Mouse (Mus musculus) MEL (cell line): ENCODE data around the gene Rnasek. TPM values are rescaled to one million over a fixed set of nuclear protein-coding genes. Genes with fewer than 3 reads are reported as not detected.

Source experiments
- DNase-seq: peaks from one replicate; pipeline ENCODE4 v3.0.0; 2011; ENCODE audit warnings: low read depth, low spot score
- H3K27ac ChIP-seq: 2 replicates; pipeline ENCODE4 v1.5.1; 2012; ENCODE audit warnings: low read depth, mild to moderate bottlenecking, control low read depth, low read length, moderate library complexity; ENCODE audit not compliant: control insufficient read depth
- H3K27me3 ChIP-seq, 2 experiments: fragments of 150-350 bp in 1 of 2; sonication (generic) in 1 of 2; 2 replicates each; pipeline ENCODE4 v1.6.1; 2012; ENCODE audit warnings: low read length in 2 of 2, mild to moderate bottlenecking in 2 of 2, improper control_type of control experiment in 1 of 2, moderate library complexity in 1 of 2; ENCODE audit not compliant: insufficient read depth in 2 of 2, control insufficient read depth in 1 of 2
- H3K36me3 ChIP-seq, 2 experiments: 2 replicates each; pipeline ENCODE4 v1.6.1; 2012 to 2014; ENCODE audit warnings: low read length in 2 of 2, improper control_type of control experiment in 1 of 2, inconsistent platforms in 1 of 2, mild to moderate bottlenecking in 1 of 2; ENCODE audit not compliant: insufficient read depth in 2 of 2, control insufficient read depth in 1 of 2
- H3K4me1 ChIP-seq, 2 experiments: fragments of 150-350 bp in 1 of 2; sonication (generic) in 1 of 2; 2 replicates each; pipeline ENCODE4 v1.6.1; 2012; ENCODE audit warnings: low read length in 2 of 2, improper control_type of control experiment in 1 of 2, mild to moderate bottlenecking in 1 of 2; ENCODE audit not compliant: insufficient read depth in 2 of 2, control insufficient read depth in 1 of 2
- H3K4me3 ChIP-seq, 2 experiments: fragments of 150-350 bp in 1 of 2; sonication (generic) in 1 of 2; 2 replicates each; pipeline ENCODE4 v1.5.1; 2012; ENCODE audit warnings: low read depth in 2 of 2, low read length in 2 of 2, mild to moderate bottlenecking in 2 of 2, moderate library complexity in 2 of 2, control low read depth in 1 of 2, improper control_type of control experiment in 1 of 2; ENCODE audit not compliant: control insufficient read depth in 1 of 2, insufficient read depth in 1 of 2
- H3K79me2 ChIP-seq: 2 replicates; pipeline ENCODE4 v1.6.1; 2012; ENCODE audit warnings: mild to moderate bottlenecking, low read length, moderate library complexity; ENCODE audit not compliant: control insufficient read depth, poor library complexity, insufficient read depth
- H3K9ac ChIP-seq: 2 replicates; pipeline ENCODE4 v1.6.1; 2012; ENCODE audit warnings: low read depth, mild to moderate bottlenecking, control low read depth, low read length, moderate library complexity; ENCODE audit not compliant: control insufficient read depth, poor library complexity, severe bottlenecking
- H3K9me3 ChIP-seq: fragments of 150-350 bp; sonication (generic); replicated peaks from 2 replicates; pipeline ENCODE4 v1.6.1; 2012; ENCODE audit warnings: mild to moderate bottlenecking, low read length, improper control_type of control experiment, moderate library complexity; ENCODE audit not compliant: insufficient read depth
- CHD1 ChIP-seq: IDR thresholded peaks from 2 replicates; pipeline ENCODE4 v1.6.1; 2012; ENCODE audit warnings: low read depth, mild to moderate bottlenecking, inconsistent platforms, low read length, improper control_type of control experiment
- CHD2 ChIP-seq: IDR thresholded peaks from 2 replicates; pipeline ENCODE4 v1.6.1; 2011; ENCODE audit warnings: low read length, improper control_type of control experiment
- ETS1 ChIP-seq: IDR thresholded peaks from 2 replicates; pipeline ENCODE4 v1.6.1; 2012; ENCODE audit warnings: low read depth, mild to moderate bottlenecking, inconsistent platforms, low read length, improper control_type of control experiment, moderate library complexity
- GABPA ChIP-seq: IDR thresholded peaks from 2 replicates; pipeline ENCODE4 v1.6.1; 2012; ENCODE audit warnings: low read depth, mild to moderate bottlenecking, inconsistent platforms, low read length, improper control_type of control experiment, moderate library complexity
- GATA1 ChIP-seq: IDR thresholded peaks from 2 replicates; pipeline ENCODE4 v1.6.1; 2011; ENCODE audit warnings: low read depth, low read length, improper control_type of control experiment
- MEF2A ChIP-seq: IDR thresholded peaks from 2 replicates; pipeline ENCODE4 v1.6.1; 2014; ENCODE audit warnings: low read depth, mild to moderate bottlenecking, inconsistent platforms, low read length, improper control_type of control experiment; ENCODE audit not compliant: poor library complexity, insufficient replicate concordance, severe bottlenecking; ENCODE audit errors: extremely low read depth
- POLR2AphosphoS2 ChIP-seq: IDR thresholded peaks from 2 replicates; pipeline ENCODE4 v1.6.1; 2011; ENCODE audit warnings: low read length, improper control_type of control experiment
- TAL1 ChIP-seq: IDR thresholded peaks from 2 replicates; pipeline ENCODE4 v1.6.1; 2012; ENCODE audit warnings: mild to moderate bottlenecking, inconsistent platforms, low read length, moderate library complexity, mixed read lengths
- TBP ChIP-seq: IDR thresholded peaks from 2 replicates; pipeline ENCODE4 v1.8.0; 2011; ENCODE audit warnings: low read depth, low read length, improper control_type of control experiment
- TCF12 ChIP-seq: IDR thresholded peaks from 2 replicates; pipeline ENCODE4 v1.6.1; 2014; ENCODE audit warnings: low read depth, mild to moderate bottlenecking, inconsistent platforms, low read length, improper control_type of control experiment, moderate library complexity
- UBTF ChIP-seq: IDR thresholded peaks from 2 replicates; pipeline ENCODE4 v1.6.1; 2012; ENCODE audit warnings: low read depth, mild to moderate bottlenecking, inconsistent platforms, low read length, improper control_type of control experiment, moderate library complexity, borderline replicate concordance; ENCODE audit not compliant: insufficient read depth
- USF1 ChIP-seq: IDR thresholded peaks from 2 replicates; pipeline ENCODE4 v1.6.1; 2014; ENCODE audit warnings: low read depth, mild to moderate bottlenecking, inconsistent platforms, low read length, improper control_type of control experiment, moderate library complexity
- ZC3H11A ChIP-seq: IDR thresholded peaks from 2 replicates; pipeline ENCODE4 v1.6.1; 2012; ENCODE audit warnings: low read depth, mild to moderate bottlenecking, inconsistent platforms, low read length, improper control_type of control experiment
- ZMIZ1 ChIP-seq: IDR thresholded peaks from 2 replicates; pipeline ENCODE4 v1.6.1; 2012; ENCODE audit warnings: low read depth, mild to moderate bottlenecking, inconsistent platforms, low read length, improper control_type of control experiment, moderate library complexity
- ZNF384 ChIP-seq: IDR thresholded peaks from 2 replicates; pipeline ENCODE4 v1.6.1; 2012; ENCODE audit warnings: low read depth, mild to moderate bottlenecking, inconsistent platforms, low read length, improper control_type of control experiment
- polyA plus RNA-seq, 2 experiments: library from polyadenylated mRNA; stranded (reverse) in 1 of 2; unstranded in 1 of 2; fragments of >175 nt in 1 of 2; fragments of >200 nt in 1 of 2; gene quantifications; 2 replicates each; pipeline versions ENCODE4 v1.2.1 to v1.2.4; 2012; ENCODE audit warnings: low replicate concordance in 2 of 2, low read depth in 1 of 2; ENCODE audit not compliant: insufficient read length in 2 of 2, insufficient read depth in 1 of 2, missing spikeins in 1 of 2
- total RNA-seq: library from RNA; depleted of rRNA; stranded (reverse); fragments of 300-350 nt; gene quantifications from 2 replicates; pipeline ENCODE4 v1.2.3, GENCODE M21; 2012

Gene Rnasek
- total and polyA plus RNA-seq, 3 experiments, result 56.2 to 179 TPM; not detected in 1

GRCm38 (mm10) chr11:70233016-70233415 is 6.6 kb downstream of the Rnasek start:
- H3K9ac ChIP-seq, result no peak overlapping the region
- H3K27me3 ChIP-seq, result no peaks in the 10 kb centered on the region
- H3K4me1 ChIP-seq, result peaks cover 0 to 11% of the 10 kb centered on the region in 2 experiments; a peak in 2 of 4 replicates
- H3K4me3 ChIP-seq, result no peak overlapping the region
- H3K79me2 ChIP-seq, result peaks cover 3% of the 10 kb centered on the region; the same call in 1 of the 2 replicates
- DNase-seq, result no peak
- no peak overlapping the region for H3K27ac ChIP-seq
- H3K36me3 ChIP-seq, result peaks cover 0 to 6% of the 10 kb centered on the region in 2 experiments; a peak in 2 of 4 replicates
- TF ChIP-seq GATA1, result no peak
- no peak for TF ChIP-seq ZNF384
- no peaks in the 10 kb centered on the region for H3K9me3 ChIP-seq

- no peaks in the 10 kb centered on the region for H3K27me3 ChIP-seq
- H3K36me3 ChIP-seq, result peaks cover 0 to 6% of the 10 kb centered on the region in 2 experiments; a peak in 2 of 4 replicates
- H3K9me3 ChIP-seq, result no peaks in the 10 kb centered on the region
- peaks cover under 1% of the 10 kb centered on the region; the same call in 1 of the 2 replicates for H3K79me2 ChIP-seq
- H3K9ac ChIP-seq, result no peak overlapping the region
- TF ChIP-seq ZNF384, result no peak
- TF ChIP-seq CHD1, result no peak
- TF ChIP-seq TAL1, result no peak
- TF ChIP-seq TBP, result no peak
- no peak for TF ChIP-seq GABPA
- TF ChIP-seq ETS1, result no peak
- TF ChIP-seq CHD2, result no peak
- TF ChIP-seq UBTF, result no peak
- no peak for TF ChIP-seq USF1
- TF ChIP-seq ZMIZ1, result no peak
- TF ChIP-seq MEF2A, result no peak
- TF ChIP-seq ZC3H11A, result no peak
- no peak for TF ChIP-seq TCF12
- TF ChIP-seq POLR2AphosphoS2, result no peak
- H3K4me3 ChIP-seq, result no peak overlapping the region
- H3K27ac ChIP-seq, result no peak overlapping the region
- peaks cover 0 to 11% of the 10 kb centered on the region in 2 experiments; a peak in 2 of 4 replicates for H3K4me1 ChIP-seq
- DNase-seq, result no peak
Measured at GRCm38 (mm10) chr11:70232546-70232945, 7.1 kb downstream of the Rnasek start.
